Mouse (Mus musculus) layer of hippocampus, postnatal 25 days (tissue): ENCODE measurements around the gene Psmd13. TPM values are rescaled to one million over a fixed set of nuclear protein-coding genes. Genes with fewer than 3 reads are reported as not detected.
"Not testable (repeated sequence)": the region's sequence is repeated elsewhere in the genome, so short reads cannot be mapped to it uniquely, and the experiment has no call there.

Experiments used
- DNase-seq, 2 experiments: peaks; one replicate each; pipeline ENCODE4 v3.0.0; 2022; ENCODE audit warnings: mixed read lengths in 2 of 2, low spot score in 1 of 2; ENCODE audit errors: extremely low spot score in 1 of 2
- total RNA-seq, 2 experiments: library from RNA; stranded (reverse); gene quantifications; 2 replicates each; pipeline ENCODE4 v1.2.3; 2021

Psmd13 gene
- total RNA-seq, 2 experiments from 2014 or later: 107 to 117 TPM

DNA sequence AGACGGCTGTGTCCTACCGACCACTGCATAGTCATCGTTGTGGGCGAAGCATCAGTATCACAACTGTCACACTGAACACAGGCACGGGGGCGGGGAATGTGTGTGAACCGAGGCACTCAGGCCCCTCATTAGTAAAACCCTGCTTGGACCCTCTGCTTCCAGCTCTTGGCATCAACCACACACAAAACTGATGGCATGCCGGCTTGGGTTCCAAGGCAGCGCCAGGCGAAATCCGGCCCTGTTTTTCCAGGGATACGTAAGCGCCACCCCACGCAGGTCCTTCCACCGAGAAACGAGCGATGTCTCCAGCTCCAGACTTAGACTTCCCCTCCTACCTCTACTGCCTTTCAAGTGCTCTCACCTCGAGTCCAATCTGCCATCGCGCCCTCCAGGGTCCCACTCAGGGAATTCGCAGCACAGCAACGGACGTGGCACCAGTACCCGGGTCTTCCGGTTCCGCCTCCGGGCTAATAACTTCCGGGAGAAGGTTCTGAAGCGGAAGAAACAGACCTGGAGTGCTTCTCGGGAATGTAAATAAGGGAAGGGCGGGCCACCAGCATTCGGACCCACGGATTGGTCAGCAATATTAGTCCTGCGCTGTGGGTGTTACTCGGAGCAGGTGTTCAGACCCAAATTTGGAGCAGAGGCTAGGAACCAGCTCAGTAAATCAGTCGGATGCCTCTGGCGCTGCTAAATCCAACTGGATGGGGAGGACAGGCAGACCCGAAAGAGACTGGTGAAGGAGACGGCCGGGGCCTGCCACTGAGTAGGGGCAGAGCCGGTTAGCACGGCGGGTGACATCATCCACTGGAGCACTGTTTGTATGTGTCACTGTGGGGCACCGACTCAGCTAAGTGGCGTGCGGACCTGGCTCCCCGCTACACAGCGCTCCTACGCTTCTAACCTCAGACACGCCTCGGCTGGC, 25.6 kb upstream of the Psmd13 start, which contains the start of gene Gm45785:
Gene Gm45785 (minus strand): TSS at position 472 of the 925 bp plus-strand sequence.
- DNase-seq: peak; percentile 60 to 65

GRCm38 (mm10) chr7:140856785-140857549, 24.8 kb upstream of the Psmd13 start, which contains the start of gene Ric8a:
Gene Ric8a (plus strand): TSS chr7:140856957.
- DNase-seq: peak; percentile 73 to 79

DNA sequence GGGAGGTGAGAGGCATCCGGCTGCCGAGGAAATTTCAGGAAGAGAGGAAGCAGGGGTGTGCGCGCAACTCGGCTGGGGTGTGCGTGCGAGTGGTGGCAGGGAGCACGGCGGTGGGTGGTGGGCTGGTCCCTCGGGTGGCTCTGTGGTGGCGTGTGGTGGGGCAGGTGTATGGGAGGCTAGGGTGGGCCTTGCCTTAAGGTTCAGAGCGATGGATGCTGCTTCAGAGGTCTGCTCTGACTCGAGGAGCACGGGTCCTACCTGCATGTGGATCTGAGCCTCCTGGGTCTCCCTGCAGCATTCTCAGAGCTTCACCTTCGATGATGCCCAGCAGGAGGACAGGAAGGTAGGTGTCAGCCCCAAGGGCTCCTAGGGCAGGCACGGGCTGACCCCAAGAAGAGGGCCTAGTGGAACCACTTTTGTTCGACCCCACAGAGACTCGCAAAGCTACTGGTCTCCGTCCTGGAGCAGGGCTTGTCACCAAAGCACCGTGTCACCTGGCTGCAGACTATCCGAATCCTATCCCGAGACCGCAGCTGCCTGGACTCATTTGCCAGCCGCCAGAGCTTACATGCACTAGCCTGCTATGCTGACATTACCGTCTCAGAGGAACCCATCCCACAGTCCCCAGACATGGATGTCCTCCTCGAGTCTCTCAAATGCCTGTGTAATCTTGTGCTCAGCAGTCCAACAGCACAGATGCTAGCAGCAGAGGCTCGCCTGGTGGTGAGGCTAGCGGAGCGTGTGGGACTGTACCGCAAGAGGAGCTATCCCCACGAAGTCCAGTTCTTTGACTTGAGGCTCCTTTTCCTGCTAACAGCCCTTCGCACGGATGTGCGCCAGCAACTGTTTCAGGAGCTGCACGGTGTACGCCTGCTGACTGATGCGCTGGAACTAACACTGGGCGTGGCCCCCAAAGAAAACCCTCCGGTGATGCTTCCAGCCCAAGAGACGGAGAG, 23.9 kb upstream of the Psmd13 start, which contains the start of gene Bet1l:
Gene Bet1l (minus strand): TSS at position 28 of the 956 bp plus-strand sequence.
- no peak for DNase-seq

DNA sequence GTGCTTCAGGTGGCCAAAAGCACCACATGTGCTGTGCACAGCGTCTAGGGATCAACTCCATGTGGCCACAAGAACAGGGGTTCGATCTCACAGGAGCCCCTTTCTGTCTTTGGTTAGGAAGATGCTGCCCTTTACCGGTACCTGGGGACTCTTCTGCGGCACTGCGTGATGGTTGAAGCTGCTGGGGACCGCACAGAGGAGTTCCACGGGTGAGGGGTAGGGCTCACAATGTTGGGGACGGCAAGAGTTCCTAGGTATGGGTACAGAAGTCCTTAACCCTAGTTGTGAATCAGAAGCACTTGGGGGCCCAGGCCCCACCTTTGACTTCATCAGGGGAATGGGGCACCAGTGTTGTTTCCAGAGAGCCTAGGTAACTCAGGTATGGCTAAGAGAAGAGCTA, 23.0 kb upstream of the Psmd13 start:
- DNase-seq: no peak

DNA sequence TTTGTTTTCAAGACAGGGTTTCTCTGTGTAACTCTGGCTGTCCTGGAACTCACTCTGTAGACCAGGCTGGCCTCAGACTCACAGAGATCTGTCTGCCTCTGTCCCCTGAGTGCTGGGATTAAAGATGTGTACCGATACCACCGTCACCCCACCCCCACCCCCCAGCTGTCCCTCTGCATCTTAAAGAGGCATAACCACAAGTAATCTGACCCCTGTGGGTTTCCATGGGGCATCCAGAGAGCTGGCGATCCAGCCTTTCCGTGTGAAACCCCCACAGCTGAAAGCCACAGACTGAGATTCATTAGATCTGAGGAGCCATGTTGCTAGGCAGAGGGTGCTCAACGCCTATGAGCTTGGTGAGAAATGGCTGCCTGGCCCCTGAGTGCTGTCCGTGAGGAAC, 21.8 kb upstream of the Psmd13 start:
- DNase-seq: no peak

GRCm38 (mm10) chr7:140860728-140861127, 21.0 kb upstream of the Psmd13 start:
- no peak for DNase-seq

- DNase-seq: no peak
These were observed 17.0 kb upstream of the Psmd13 start for GRCm38 (mm10) chr7:140864761-140865160.

DNA sequence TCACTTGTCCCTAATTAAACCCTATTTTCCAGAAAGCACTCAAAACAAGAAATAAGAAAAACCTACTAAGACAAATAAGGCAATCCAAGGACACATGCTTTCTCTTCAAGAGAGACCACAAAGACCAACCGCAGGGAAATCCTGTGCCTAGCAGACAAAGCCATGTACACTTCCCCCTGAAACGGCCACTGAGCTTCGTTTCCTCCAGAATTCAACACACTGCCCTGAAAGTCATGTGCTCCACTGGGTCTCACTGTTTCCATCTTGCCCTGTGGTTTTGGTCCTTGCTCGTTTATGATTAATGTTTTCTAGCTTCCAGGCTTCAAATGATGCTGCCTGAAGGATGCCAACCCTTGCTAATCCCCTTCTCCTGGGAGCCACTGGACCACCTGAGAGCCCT, 7.5 kb upstream of the Psmd13 start:
- no peak for DNase-seq

- no peak for DNase-seq
These were observed 4.4 kb upstream of the Psmd13 start for GRCm38 (mm10) chr7:140877364-140877763.

DNA sequence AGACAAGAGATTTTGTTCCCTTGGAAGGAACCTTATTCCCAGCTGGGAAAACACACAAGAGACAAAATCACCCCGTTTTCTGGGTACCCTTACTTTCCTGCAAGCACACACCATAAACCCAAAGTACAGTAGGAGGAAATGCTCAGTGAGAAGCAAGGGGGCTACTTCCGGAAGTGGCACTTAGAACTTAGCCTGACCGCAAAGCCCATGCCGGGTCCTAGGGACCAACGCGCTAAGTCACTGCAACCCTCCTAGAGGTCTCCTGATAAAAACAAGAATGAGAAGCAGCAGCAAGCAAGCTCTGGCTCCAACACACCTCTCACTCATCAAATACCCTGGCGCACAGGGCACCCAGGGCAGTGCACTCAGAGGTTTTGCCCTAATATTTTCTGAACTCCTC, 2.4 kb upstream of the Psmd13 start:
- no peak for DNase-seq

DNA sequence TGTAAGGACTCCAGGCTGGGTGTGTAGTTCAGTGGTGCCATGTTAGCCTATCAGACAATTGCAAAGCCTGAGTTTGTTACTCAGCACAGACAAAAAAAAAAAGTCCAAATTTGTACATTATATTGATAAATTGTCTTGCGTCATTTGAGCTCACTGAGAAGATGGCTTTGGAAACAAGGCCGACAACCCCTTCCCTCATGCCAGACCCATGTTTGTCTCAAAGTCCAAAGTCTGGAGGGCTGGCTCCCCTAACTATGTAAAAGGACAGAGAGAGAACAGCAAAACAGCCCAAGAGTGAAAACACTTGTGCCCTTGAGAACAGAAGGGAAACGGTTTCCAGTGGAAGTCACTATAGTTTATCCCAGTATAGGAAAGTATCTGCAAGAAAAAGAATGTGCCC, 1.3 kb upstream of the Psmd13 start:
- DNase-seq: no peak

- DNase-seq: no peak
These were observed 778 bp upstream of the Psmd13 start for GRCm38 (mm10) chr7:140880865-140881515.

GRCm38 (mm10) chr7:140882469-140882803, 668 bp downstream of the Psmd13 start:
- no peak for DNase-seq

- not testable (repeated sequence) for DNase-seq
These were observed 8.9 kb downstream of the Psmd13 start for GRCm38 (mm10) chr7:140890636-140891035.

GRCm38 (mm10) chr7:140894031-140894430, 12.3 kb downstream of the Psmd13 start:
- DNase-seq: no peak

DNA sequence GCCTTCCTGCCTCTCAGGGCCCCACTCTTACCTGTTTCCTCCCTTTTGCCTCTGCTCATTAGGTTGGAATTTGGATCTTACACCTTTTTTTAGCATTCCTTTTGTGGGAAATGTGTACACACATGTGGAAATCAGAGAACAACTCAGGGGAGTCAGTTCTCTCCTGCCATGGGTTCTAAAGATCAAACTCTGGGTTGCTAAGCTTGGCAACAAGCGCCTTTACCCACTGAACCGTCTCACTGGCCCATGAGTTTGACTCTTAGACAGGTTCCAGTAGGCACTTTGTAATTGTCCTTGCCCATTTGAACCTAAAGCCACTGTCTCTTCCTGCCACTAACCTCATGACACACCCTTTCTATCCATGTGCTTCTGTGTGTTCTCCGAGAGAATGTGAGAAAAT, 12.8 kb downstream of the Psmd13 start:
- DNase-seq: no peak

DNA sequence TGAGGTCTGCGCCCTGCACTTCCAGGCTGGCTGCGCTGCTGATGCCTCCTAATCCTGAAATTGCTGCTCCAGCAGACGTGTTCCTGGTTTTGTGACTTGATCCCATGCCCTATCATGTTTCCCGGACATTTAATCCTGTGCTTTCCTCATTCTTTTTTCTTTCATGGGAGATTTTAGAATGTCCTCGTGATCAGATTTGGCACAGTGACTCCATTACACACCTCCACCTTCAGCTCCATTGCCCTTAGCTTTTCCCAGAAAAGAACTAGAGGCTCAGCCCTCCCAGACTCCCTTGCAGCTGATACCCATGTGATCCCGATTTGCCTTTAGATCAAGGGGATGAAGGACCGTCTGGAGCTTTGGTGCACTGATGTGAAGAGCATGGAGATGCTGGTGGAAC, 16.1 kb downstream of the Psmd13 start:
- DNase-seq: no peak

DNA sequence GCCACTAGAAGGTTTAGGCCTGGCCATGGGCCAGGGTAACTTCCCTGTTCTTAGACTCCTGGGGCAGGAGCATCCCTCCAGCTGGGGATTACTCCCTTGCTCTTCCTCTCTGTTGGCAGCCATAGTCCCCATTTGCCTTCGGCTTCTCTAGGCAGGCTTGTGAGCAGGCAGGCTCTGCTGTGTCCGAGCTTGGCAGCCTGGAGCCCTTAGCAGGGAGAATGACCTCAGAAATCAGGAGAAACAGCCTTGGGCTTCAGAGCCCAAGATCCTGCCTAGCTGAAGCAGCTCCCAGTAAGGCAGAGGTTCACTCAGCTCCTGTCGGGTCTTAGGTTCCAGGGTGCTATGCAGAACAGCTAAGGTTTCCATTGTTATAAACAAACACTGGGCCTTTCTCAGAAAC, 17.4 kb downstream of the Psmd13 start:
- DNase-seq: no peak

DNA sequence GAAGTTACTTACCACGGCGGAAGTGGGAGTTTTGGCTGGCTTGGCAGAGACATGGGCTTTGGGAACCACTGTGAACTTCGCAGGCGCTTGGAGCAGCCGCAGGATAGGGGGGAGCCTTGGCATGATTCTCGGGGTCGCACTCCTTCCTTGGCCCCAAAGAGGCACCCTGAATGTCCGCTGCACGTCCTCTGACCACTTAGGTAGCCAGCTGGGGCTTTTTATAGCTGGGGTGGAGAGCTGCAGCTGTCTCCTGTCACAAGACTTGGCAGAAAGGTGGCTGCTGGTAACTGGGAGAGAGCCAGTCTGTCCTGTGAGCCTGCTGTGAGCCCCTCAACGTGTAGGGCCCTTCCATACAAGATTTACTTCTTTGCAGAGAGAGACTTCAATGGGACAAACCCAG, 18.5 kb downstream of the Psmd13 start, which contains the start of gene Cox8b:
Gene Cox8b (minus strand): TSS at position 227 of the 400 bp plus-strand sequence.
- no peak for DNase-seq
